Mouse (Mus musculus) intestine, postnatal 0 days (tissue): ENCODE measurements around the gene Tbc1d9. TPM values are rescaled to one million over a fixed set of nuclear protein-coding genes. Genes with fewer than 3 reads are reported as not detected.
"Not testable (repeated sequence)": the region's sequence is repeated elsewhere in the genome, so short reads cannot be mapped to it uniquely, and the experiment has no call there.

Experiments
- ATAC-seq: fragments of 200-750 bp; cut with Nextera tagmentation; 2 replicates; pipeline ENCODE4 v1.8.0; 2017; ENCODE audit warnings: mild to moderate bottlenecking, moderate TSS enrichment, moderate library complexity
- H3K27ac ChIP-seq: fragments of 300-500 bp; sonication (generic); 2 replicates; pipeline ENCODE4 v1.5.1; 2014; ENCODE audit warnings: mild to moderate bottlenecking, low read depth, low read length, moderate library complexity
- H3K27me3 ChIP-seq: fragments of 300-500 bp; sonication (generic); replicated peaks from 2 replicates; pipeline ENCODE4 v1.6.1; 2014; ENCODE audit warnings: low read length, mixed read lengths; ENCODE audit not compliant: control insufficient read depth, insufficient read depth
- H3K36me3 ChIP-seq: fragments of 300-500 bp; sonication (generic); 2 replicates; pipeline ENCODE4 v1.6.1; 2014; ENCODE audit warnings: mild to moderate bottlenecking, moderate library complexity; ENCODE audit not compliant: control insufficient read depth, insufficient read depth
- H3K4me1 ChIP-seq: fragments of 300-500 bp; sonication (generic); replicated peaks from 2 replicates; pipeline ENCODE4 v1.6.1; 2014; ENCODE audit warnings: antibody characterized with exemption, low read length, mixed read lengths; ENCODE audit not compliant: control insufficient read depth, insufficient read depth
- H3K4me2 ChIP-seq: fragments of 300-500 bp; sonication (generic); replicated peaks from 2 replicates; pipeline ENCODE4 v1.6.1; 2014; ENCODE audit warnings: low read depth, mild to moderate bottlenecking, moderate library complexity
- H3K4me3 ChIP-seq: fragments of 300-500 bp; sonication (generic); 2 replicates; pipeline ENCODE4 v1.5.1; 2014; ENCODE audit warnings: low read depth, low read length
- H3K9ac ChIP-seq: fragments of 300-500 bp; sonication (generic); 2 replicates; pipeline ENCODE4 v1.6.1; 2014; ENCODE audit warnings: mild to moderate bottlenecking, low read depth, low read length
- H3K9me3 ChIP-seq: fragments of 300-500 bp; sonication (generic); 2 replicates; pipeline ENCODE4 v1.6.1; 2016; ENCODE audit warnings: mixed run types; ENCODE audit not compliant: control insufficient read depth
- CTCF ChIP-seq: sonication (generic); IDR thresholded peaks from 2 replicates; pipeline ENCODE4 v1.5.1; 2016; ENCODE audit warnings: low read depth, mild to moderate bottlenecking, control low read depth, antibody characterized with exemption, moderate library complexity
- WGBS: fragments of 180-500 bp; shearing (Covaris S2); extraction: QIAGEN DNeasy Blood & Tissue Kit; methylation state at CpG from one replicate; pipeline ENCODE4 v1.1.7; 2014; 5-methylcytosine and 5-hydroxymethylcytosine counted together
- polyA plus RNA-seq: library from polyadenylated mRNA; unstranded; fragments of >200 nt; fragmentation: Nextera tagmentation; extraction: Ambion mirVana; gene quantifications from 2 replicates; pipeline ENCODE4 v1.2.1, GENCODE M21; 2015

Gene Tbc1d9
- polyA plus RNA-seq, 1 experiment from 2014 or later: 1.7 TPM

DNA sequence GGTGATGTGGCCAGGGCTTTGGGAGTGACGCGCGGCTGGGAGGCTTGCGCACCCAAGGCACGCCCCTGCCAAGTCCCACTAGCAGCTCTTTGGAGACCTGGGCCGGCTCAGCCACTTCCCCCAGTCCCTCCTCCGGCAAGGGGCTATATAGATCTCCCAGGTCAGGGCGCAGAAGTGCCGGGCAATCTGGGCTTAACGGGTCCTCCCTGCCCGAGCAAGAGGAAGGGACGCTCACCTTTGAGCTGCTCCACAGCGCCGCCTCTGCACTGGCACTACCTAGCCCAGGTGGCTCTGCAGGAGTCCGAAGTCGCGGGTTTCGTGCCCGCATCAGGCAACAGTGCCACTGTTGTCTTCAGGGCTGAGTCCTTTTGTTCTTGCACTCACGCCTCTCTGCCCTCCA is 125.0 kb downstream of the Tbc1d9 start, which contains the start of gene Ucp1:
TSS of gene Ucp1 (plus strand) at position 177 of the 400 bp plus-strand sequence.
- H3K4me3 ChIP-seq: peak within 1 kb of the TSS; percentile 1; the same call in 1 of the 2 replicates
- H3K9ac ChIP-seq: no peak within 1 kb of the TSS
- H3K36me3 ChIP-seq: no peaks in the 10 kb centered on the region
- TF ChIP-seq CTCF: peak; percentile 55
- no peaks in the 10 kb centered on the region for H3K4me1 ChIP-seq
- H3K27ac ChIP-seq: no peak within 1 kb of the TSS
- no peaks in the 10 kb centered on the region for H3K9me3 ChIP-seq
- 3% methylated on average over 20 of the region's 20 CpGs for WGBS
- H3K4me2 ChIP-seq: peak within 1 kb of the TSS; percentile 58
- peak; percentile 54; the same call in 1 of the 2 replicates for ATAC-seq
- H3K27me3 ChIP-seq: peaks cover 21% of the 10 kb centered on the region; the same call in 1 of the 2 replicates

DNA sequence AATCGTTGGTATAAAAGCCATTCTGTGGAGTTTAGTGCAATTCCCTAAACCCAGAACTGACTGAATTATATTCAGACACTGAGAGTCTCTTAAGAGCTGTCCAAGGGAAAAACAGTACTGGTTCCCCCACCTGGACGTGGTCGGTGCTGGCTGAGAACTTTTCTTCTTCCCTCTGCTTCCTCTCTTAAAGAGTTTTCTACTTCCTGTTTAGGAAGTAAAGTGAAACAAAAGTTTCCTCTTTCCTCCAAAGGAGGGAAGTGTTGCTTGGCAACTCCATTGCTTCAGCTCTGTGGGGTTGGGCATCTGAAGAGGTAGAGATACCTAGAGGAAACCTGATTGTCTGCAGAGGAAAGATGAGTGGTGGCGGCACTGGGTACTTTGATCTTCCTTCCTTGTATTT is 132.2 kb downstream of the Tbc1d9 start:
- TF ChIP-seq CTCF: no peak
- Histone ChIP-seq H3K9me3 (no peaks in the 10 kb centered on the region), H3K27me3 (no peaks in the 10 kb centered on the region), H3K4me3 (no peak overlapping the region), H3K9ac (no peak overlapping the region), H3K36me3 (no peaks in the 10 kb centered on the region), H3K27ac (no peak overlapping the region), H3K4me2 (no peak overlapping the region), H3K4me1 (no peaks in the 10 kb centered on the region)
- WGBS: 71% methylated on average over 4 of the region's 4 CpGs
- ATAC-seq: no peak

DNA sequence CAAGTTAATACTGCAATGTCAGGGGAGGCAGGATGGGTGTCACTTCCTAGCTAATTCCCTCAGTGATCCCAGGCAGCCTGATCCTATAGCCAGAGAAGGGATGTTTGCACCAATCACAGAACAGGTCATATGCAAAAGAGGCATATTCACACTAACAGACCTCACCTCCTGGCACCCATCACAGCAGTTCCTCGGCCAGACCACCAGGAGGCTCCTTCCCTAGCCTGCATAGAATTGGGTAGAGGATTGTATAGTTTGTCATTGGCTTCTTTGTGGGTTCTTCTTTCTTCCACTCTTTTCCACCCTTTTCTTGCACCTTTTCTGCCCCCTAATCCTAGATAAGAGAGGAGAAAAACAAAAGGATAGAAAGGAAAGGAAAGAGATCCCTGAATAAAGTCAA is 135.0 kb downstream of the Tbc1d9 start:
- H3K36me3 ChIP-seq: no peaks in the 10 kb centered on the region
- H3K9ac ChIP-seq: no peak overlapping the region
- H3K27ac ChIP-seq: no peak overlapping the region
- no peaks in the 10 kb centered on the region for H3K4me1 ChIP-seq
- no peak overlapping the region for H3K4me3 ChIP-seq
- no peaks in the 10 kb centered on the region for H3K27me3 ChIP-seq
- peak; percentile 66 for TF ChIP-seq CTCF
- H3K4me2 ChIP-seq: no peak overlapping the region
- WGBS: 45% methylated on average over 1 of the region's 1 CpGs
- ATAC-seq: no peak
- H3K9me3 ChIP-seq: no peaks in the 10 kb centered on the region

DNA sequence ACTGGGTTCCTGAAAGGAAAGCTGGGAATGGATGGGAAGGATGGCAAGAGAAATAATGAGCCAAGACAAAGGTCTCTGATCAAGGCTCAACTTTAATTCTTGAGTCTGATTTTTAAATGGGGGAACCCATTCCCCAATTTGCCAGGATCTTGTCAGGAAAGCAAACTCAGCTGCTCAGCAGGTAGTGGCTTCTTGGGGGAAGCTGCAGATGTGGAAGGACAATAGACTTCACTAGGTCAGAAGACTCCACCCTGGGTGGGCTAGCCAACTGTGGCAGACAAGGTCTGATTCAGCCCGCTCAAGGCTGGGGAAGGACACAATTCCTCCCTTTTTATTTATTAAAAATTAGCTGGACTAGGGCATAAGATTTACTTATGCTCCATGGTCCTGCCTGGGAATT is 139.8 kb downstream of the Tbc1d9 start:
- Histone ChIP-seq H3K9ac (no peak overlapping the region), H3K27ac (no peak overlapping the region), H3K4me3 (no peak overlapping the region), H3K9me3 (no peaks in the 10 kb centered on the region), H3K4me2 (no peak overlapping the region), H3K27me3 (no peaks in the 10 kb centered on the region), H3K4me1 (no peaks in the 10 kb centered on the region), H3K36me3 (no peaks in the 10 kb centered on the region)
- WGBS: 89% methylated on average over 1 of the region's 1 CpGs
- no peak for ATAC-seq
- no peak for TF ChIP-seq CTCF

DNA sequence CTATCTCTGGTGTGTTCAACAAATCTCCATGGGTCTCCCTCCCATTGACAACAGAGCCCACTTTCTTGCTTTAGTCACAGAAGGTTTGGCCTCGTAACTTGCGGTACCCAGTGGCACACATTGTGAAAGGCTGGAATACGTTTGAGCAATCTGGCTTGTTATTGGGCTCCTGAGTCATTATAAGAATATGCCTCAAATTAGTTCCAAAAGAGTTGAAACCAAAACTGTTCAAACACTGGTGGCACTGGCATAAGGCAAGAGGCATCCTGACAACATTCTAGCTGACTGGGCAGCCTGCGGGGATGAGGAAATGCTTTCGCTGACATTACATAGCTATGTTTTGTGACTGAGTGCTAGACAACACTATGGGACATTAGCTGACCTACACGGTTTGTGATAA is 144.7 kb downstream of the Tbc1d9 start:
- WGBS: 89% methylated on average over 6 of the region's 6 CpGs
- Histone ChIP-seq H3K36me3 (no peaks in the 10 kb centered on the region), H3K9me3 (no peaks in the 10 kb centered on the region), H3K4me1 (no peaks in the 10 kb centered on the region), H3K27ac (no peak overlapping the region), H3K4me3 (no peak overlapping the region), H3K27me3 (no peaks in the 10 kb centered on the region), H3K4me2 (no peak overlapping the region), H3K9ac (no peak overlapping the region)
- ATAC-seq: no peak
- TF ChIP-seq CTCF: no peak

DNA sequence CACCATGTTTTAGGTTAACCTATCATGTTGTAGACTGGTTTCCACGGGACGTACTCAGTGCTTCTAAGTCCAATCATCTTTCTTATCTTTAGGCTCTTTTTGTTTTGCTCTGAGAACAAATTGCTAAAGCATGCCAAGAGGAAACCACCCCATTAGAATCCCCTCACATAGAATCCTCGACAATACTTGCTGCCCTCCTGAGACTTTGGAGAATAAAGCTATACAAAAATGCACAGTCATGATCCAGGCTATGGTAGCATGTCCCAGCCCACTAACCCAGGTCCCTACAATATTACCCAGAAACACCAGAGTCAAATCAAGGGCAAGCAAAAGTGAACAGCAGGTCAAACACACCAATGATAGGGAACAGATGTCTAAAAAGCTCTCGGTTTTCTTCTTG is 149.9 kb downstream of the Tbc1d9 start:
- H3K4me2 ChIP-seq, H3K27ac ChIP-seq, H3K9me3 ChIP-seq, H3K4me1 ChIP-seq, H3K9ac ChIP-seq, H3K4me3 ChIP-seq, H3K27me3 ChIP-seq, ATAC-seq: not testable (repeated sequence)
- WGBS: 88% methylated on average over 4 of the region's 4 CpGs
- H3K36me3 ChIP-seq: peaks cover 26% of the 10 kb centered on the region

DNA sequence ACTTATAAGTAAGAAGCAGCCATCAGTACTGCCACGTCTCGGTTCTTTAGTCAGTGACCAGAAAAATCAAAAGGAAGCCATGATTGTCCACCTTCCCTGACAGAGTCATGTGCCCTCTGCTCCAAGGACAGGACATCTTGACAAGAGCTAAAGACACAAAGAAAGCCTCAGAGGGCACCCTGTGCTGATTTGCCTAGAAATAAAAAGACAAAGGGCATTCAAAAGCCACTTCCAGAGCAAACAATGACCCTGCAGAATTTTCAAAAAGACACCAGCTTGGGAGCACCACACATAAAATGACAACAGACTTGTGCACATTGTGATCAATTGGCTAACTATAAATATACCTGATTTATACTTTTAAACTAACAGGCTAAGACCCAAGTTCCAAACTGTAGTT is 150.5 kb downstream of the Tbc1d9 start:
- Histone ChIP-seq H3K4me1 (no peaks in the 10 kb centered on the region), H3K27me3 (no peaks in the 10 kb centered on the region), H3K4me3 (no peak overlapping the region), H3K4me2 (no peak overlapping the region), H3K9ac (no peak overlapping the region), H3K9me3 (no peaks in the 10 kb centered on the region), H3K27ac (no peak overlapping the region), H3K36me3 (peaks cover 29% of the 10 kb centered on the region)
- ATAC-seq: no peak
- WGBS: 99% methylated on average over 2 of the region's 2 CpGs
- no peak for TF ChIP-seq CTCF
